Mouse (Mus musculus): Measurements from ENCODE around the gene Ncbp2.

Ncbp2 gene

GRCm38 (mm10) chr16:31948345-31948774 lies at the start of gene Ncbp2, which contains the start of gene 0610012G03Rik:
Ncbp2 (plus strand) TSS chr16:31948513.
0610012G03Rik (minus strand) TSS chr16:31948494.
- DNase-seq = peak; percentile 98

- no peak for DNase-seq
These were observed 49.6 kb upstream of the Ncbp2 start for GRCm38 (mm10) chr16:31898546-31899326.

- no peak for DNase-seq
These were observed 46.4 kb upstream of the Ncbp2 start for GRCm38 (mm10) chr16:31901886-31902285.

- no peak for DNase-seq
These were observed 45.1 kb upstream of the Ncbp2 start for GRCm38 (mm10) chr16:31903239-31903638.

- DNase-seq = peak; percentile 22
These were observed 43.0 kb upstream of the Ncbp2 start for GRCm38 (mm10) chr16:31905331-31905730.

- no peak for DNase-seq
These were observed 42.2 kb upstream of the Ncbp2 start for GRCm38 (mm10) chr16:31905891-31906825.

- peak; percentile 34 for DNase-seq
These were observed 41.4 kb upstream of the Ncbp2 start for GRCm38 (mm10) chr16:31906896-31907295.

GRCm38 (mm10) chr16:31908959-31909358 lies 39.4 kb upstream of the Ncbp2 start:
- DNase-seq = no peak

GRCm38 (mm10) chr16:31910281-31910847 lies 37.9 kb upstream of the Ncbp2 start:
- no peak for DNase-seq

GRCm38 (mm10) chr16:31917776-31918175 lies 30.5 kb upstream of the Ncbp2 start:
- DNase-seq = no peak

GRCm38 (mm10) chr16:31918248-31918724 lies 30.0 kb upstream of the Ncbp2 start:
- DNase-seq = peak; percentile 74

- DNase-seq = no peak
These were observed 23.9 kb upstream of the Ncbp2 start for GRCm38 (mm10) chr16:31924368-31924767.

- no peak for DNase-seq
These were observed 22.2 kb upstream of the Ncbp2 start for GRCm38 (mm10) chr16:31926091-31926490.

- DNase-seq = no peak
These were observed 21.6 kb upstream of the Ncbp2 start for GRCm38 (mm10) chr16:31926547-31927182.

- DNase-seq = no peak
These were observed 20.9 kb upstream of the Ncbp2 start for GRCm38 (mm10) chr16:31927412-31927811.

GRCm38 (mm10) chr16:31931330-31931729 lies 17.0 kb upstream of the Ncbp2 start:
- DNase-seq = no peak

- DNase-seq = no peak
These were observed 16.1 kb upstream of the Ncbp2 start for GRCm38 (mm10) chr16:31932255-31932654.

GRCm38 (mm10) chr16:31932840-31933697 lies 15.2 kb upstream of the Ncbp2 start:
- peak; percentile 90 for DNase-seq

- peak; percentile 45 for DNase-seq
These were observed 14.4 kb upstream of the Ncbp2 start, which contains the start of gene Pigz for GRCm38 (mm10) chr16:31933751-31934549. Pigz (plus strand) TSS chr16:31933851.

- DNase-seq = no peak
These were observed 13.7 kb upstream of the Ncbp2 start for GRCm38 (mm10) chr16:31934550-31935010.
